Mouse (Mus musculus) effector memory CD4-positive, alpha-beta T cell, adult 5 months (primary cell): Measurements from ENCODE around the gene Ppm1j. TPM values are rescaled to one million over a fixed set of nuclear protein-coding genes. Genes with fewer than 3 reads are reported as not detected.

Experiments used
- polyA plus RNA-seq: library from polyadenylated mRNA; unstranded; fragments of 100-300 nt; shearing (Covaris generic); gene quantifications from one replicate; pipeline ENCODE4 v1.2.1, GENCODE M21; 2017

Gene Ppm1j
- 60.8 TPM for polyA plus RNA-seq

GRCm38 (mm10) chr3:104780561-104781420 is at the start of gene Ppm1j:
TSS of gene Ppm1j (plus strand) at chr3:104781056.

GRCm38 (mm10) chr3:104781471-104781903 is 631 bp downstream of the Ppm1j start, which contains the start of gene Fam19a3:
TSS of gene Fam19a3 (minus strand) at chr3:104781840.

GRCm38 (mm10) chr3:104788075-104788474 is 7.2 kb downstream of the Ppm1j start, which contains the start of gene Rhoc:
TSS of gene Rhoc (plus strand) at chr3:104788375.

GRCm38 (mm10) chr3:104817991-104818748 is 37.3 kb downstream of the Ppm1j start, which contains the start of gene Mov10:
TSS of gene Mov10 (minus strand) at chr3:104818563.

Other genes with a start within 250 kb of the Ppm1j start
- 46.2 TPM for gene Slc16a1, start 142.4 kb upstream of the Ppm1j start, polyA plus RNA-seq
- gene Fam19a3, start 784 bp downstream of the Ppm1j start, polyA plus RNA-seq: 2.5 TPM
- gene Rhoc, start 7.3 kb downstream of the Ppm1j start, polyA plus RNA-seq: 16.3 TPM
- gene Mov10, start 37.5 kb downstream of the Ppm1j start, polyA plus RNA-seq: 29.8 TPM
- gene St7l, start 82.9 kb downstream of the Ppm1j start, polyA plus RNA-seq: 46.2 TPM
- gene Capza1, start 83.4 kb downstream of the Ppm1j start, polyA plus RNA-seq: 331 TPM
- not detected for gene Wnt2b, start 180.9 kb downstream of the Ppm1j start, polyA plus RNA-seq